Mouse (Mus musculus): ENCODE measurements around the gene Arhgap32. TPM values are rescaled to one million over a fixed set of nuclear protein-coding genes. Genes with fewer than 3 reads are reported as not detected.

The Arhgap32 gene
- polyA plus RNA-seq (2012; rRNA removed) = 8.9 and 10.9 TPM in 2 replicates
- polyA plus RNA-seq (2014; fragmentation: Nextera tagmentation; extraction: Ambion mirVana) = 12.1 and 12.5 TPM in 2 replicates

GRCm38 (mm10) chr9:32115786-32116185 is at the start of gene Arhgap32:
Gene Arhgap32 (plus strand): TSS chr9:32116136.
- Histone ChIP-seq H3K36me3 (ENCODE audit: control insufficient read depth, insufficient read depth, low read length) (no peaks in the 10 kb centered on the region), H3K9me3 (ENCODE audit: control insufficient read depth, low read length) (no peaks in the 10 kb centered on the region), H3K4me1 (ENCODE audit: control insufficient read depth, insufficient read depth, low read length) (no peaks in the 10 kb centered on the region), H3K27me3 (ENCODE audit: control insufficient read depth, insufficient read depth, low read length) (no peaks in the 10 kb centered on the region), H3K4me3 (replicated peaks; ENCODE audit: low read length) (no peak within 1 kb of the TSS), H3K27ac (replicated peaks; ENCODE audit: low read depth, low read length) (no peak within 1 kb of the TSS), H3K4me2 (replicated peaks; ENCODE audit: low read depth, low read length, severe bottlenecking) (no peak within 1 kb of the TSS), H3K9ac (ENCODE audit: low read depth, low read length, severe bottlenecking) (no peak within 1 kb of the TSS)
- ATAC-seq (ENCODE audit: low FRiP score, low read depth) (no peak), DNase-seq (ENCODE audit: low spot score) (no peak)
- TF ChIP-seq POLR2A (IDR thresholded peaks at IDR 0.05; ENCODE audit: borderline replicate concordance, extremely low read depth, insufficient read depth, insufficient read length) = no peak
- WGBS = 74% methylated on average over 1 of the region's 1 CpGs

- ATAC-seq (ENCODE audit: low FRiP score, low read depth) = no peak
- DNase-seq (ENCODE audit: low spot score) = no peak
- H3K4me2 ChIP-seq (replicated peaks; ENCODE audit: low read depth, low read length, severe bottlenecking) = no peak overlapping the region
- H3K27ac ChIP-seq (replicated peaks; ENCODE audit: low read depth, low read length) = no peak overlapping the region
- H3K27me3 ChIP-seq (ENCODE audit: control insufficient read depth, insufficient read depth, low read length) = no peaks in the 10 kb centered on the region
- 91% methylated on average over 6 of the region's 6 CpGs for WGBS
- 0 out of 2 replicates have a peak, but pooled peaks cover 3% of the 10 kb centered on the region for H3K36me3 ChIP-seq (ENCODE audit: control insufficient read depth, insufficient read depth, low read length)
- no peaks in the 10 kb centered on the region for H3K4me1 ChIP-seq (ENCODE audit: control insufficient read depth, insufficient read depth, low read length)
- H3K9ac ChIP-seq (ENCODE audit: low read depth, low read length, severe bottlenecking) = no peak overlapping the region
- no peak for TF ChIP-seq POLR2A (IDR thresholded peaks at IDR 0.05; ENCODE audit: borderline replicate concordance, extremely low read depth, insufficient read depth, insufficient read length)
- no peak overlapping the region for H3K4me3 ChIP-seq (replicated peaks; ENCODE audit: low read length)
- no peaks in the 10 kb centered on the region for H3K9me3 ChIP-seq (ENCODE audit: control insufficient read depth, low read length)
Measured at GRCm38 (mm10) chr9:32072778-32073177, 43.2 kb upstream of the Arhgap32 start.

- no peaks in the 10 kb centered on the region for H3K36me3 ChIP-seq (ENCODE audit: control insufficient read depth, insufficient read depth, low read length)
- DNase-seq (ENCODE audit: low spot score) (no peak), ATAC-seq (ENCODE audit: low FRiP score, low read depth) (no peak)
- H3K27me3 ChIP-seq (ENCODE audit: control insufficient read depth, insufficient read depth, low read length) = no peaks in the 10 kb centered on the region
- H3K4me3 ChIP-seq (replicated peaks; ENCODE audit: low read length) = no peak overlapping the region
- no peaks in the 10 kb centered on the region for H3K9me3 ChIP-seq (ENCODE audit: control insufficient read depth, low read length)
- H3K4me2 ChIP-seq (replicated peaks; ENCODE audit: low read depth, low read length, severe bottlenecking) = no peak overlapping the region
- H3K27ac ChIP-seq (replicated peaks; ENCODE audit: low read depth, low read length) = no peak overlapping the region
- WGBS = 64% methylated on average over 4 of the region's 4 CpGs
- no peak overlapping the region for H3K9ac ChIP-seq (ENCODE audit: low read depth, low read length, severe bottlenecking)
- no peak for TF ChIP-seq POLR2A (IDR thresholded peaks at IDR 0.05; ENCODE audit: borderline replicate concordance, extremely low read depth, insufficient read depth, insufficient read length)
- no peaks in the 10 kb centered on the region for H3K4me1 ChIP-seq (ENCODE audit: control insufficient read depth, insufficient read depth, low read length)
Measured at GRCm38 (mm10) chr9:32088106-32088776, 27.7 kb upstream of the Arhgap32 start.

- no peak for ATAC-seq (ENCODE audit: low FRiP score, low read depth)
- Histone ChIP-seq H3K4me3 (replicated peaks; ENCODE audit: low read length) (no peak overlapping the region), H3K4me2 (replicated peaks; ENCODE audit: low read depth, low read length, severe bottlenecking) (no peak overlapping the region), H3K9ac (ENCODE audit: low read depth, low read length, severe bottlenecking) (no peak overlapping the region), H3K36me3 (ENCODE audit: control insufficient read depth, insufficient read depth, low read length) (no peaks in the 10 kb centered on the region), H3K27ac (replicated peaks; ENCODE audit: low read depth, low read length) (no peak overlapping the region), H3K27me3 (ENCODE audit: control insufficient read depth, insufficient read depth, low read length) (no peaks in the 10 kb centered on the region), H3K4me1 (ENCODE audit: control insufficient read depth, insufficient read depth, low read length) (peaks cover under 1% of the 10 kb centered on the region; the same call in 1 of the 2 replicates), H3K9me3 (ENCODE audit: control insufficient read depth, low read length) (no peaks in the 10 kb centered on the region)
- 69% methylated on average over 2 of the region's 3 CpGs for WGBS
- TF ChIP-seq POLR2A (IDR thresholded peaks at IDR 0.05; ENCODE audit: borderline replicate concordance, extremely low read depth, insufficient read depth, insufficient read length) = no peak
- no peak for DNase-seq (ENCODE audit: low spot score)
Measured at GRCm38 (mm10) chr9:32088882-32089281, 27.1 kb upstream of the Arhgap32 start.

GRCm38 (mm10) chr9:32093456-32093855 is 22.5 kb upstream of the Arhgap32 start:
- no peak for DNase-seq (ENCODE audit: low spot score)
- Histone ChIP-seq H3K36me3 (ENCODE audit: control insufficient read depth, insufficient read depth, low read length) (no peaks in the 10 kb centered on the region), H3K4me1 (ENCODE audit: control insufficient read depth, insufficient read depth, low read length) (peaks cover 12% of the 10 kb centered on the region), H3K27me3 (ENCODE audit: control insufficient read depth, insufficient read depth, low read length) (no peaks in the 10 kb centered on the region), H3K4me2 (replicated peaks; ENCODE audit: low read depth, low read length, severe bottlenecking) (no peak overlapping the region), H3K4me3 (replicated peaks; ENCODE audit: low read length) (no peak overlapping the region), H3K27ac (replicated peaks; ENCODE audit: low read depth, low read length) (no peak overlapping the region), H3K9ac (ENCODE audit: low read depth, low read length, severe bottlenecking) (no peak overlapping the region), H3K9me3 (ENCODE audit: control insufficient read depth, low read length) (no peaks in the 10 kb centered on the region)
- ATAC-seq (ENCODE audit: low FRiP score, low read depth) = no peak
- TF ChIP-seq POLR2A (IDR thresholded peaks at IDR 0.05; ENCODE audit: borderline replicate concordance, extremely low read depth, insufficient read depth, insufficient read length) = no peak
- 38% methylated on average over 2 of the region's 2 CpGs for WGBS
